Mouse (Mus musculus): ENCODE results near the gene Rbfox1. TPM values are rescaled to one million over a fixed set of nuclear protein-coding genes. Genes with fewer than 3 reads are reported as not detected.

The Rbfox1 gene
- total and polyA plus RNA-seq, 3 experiments, result 31.6 to 58.1 (median 52.9) TPM

DNA sequence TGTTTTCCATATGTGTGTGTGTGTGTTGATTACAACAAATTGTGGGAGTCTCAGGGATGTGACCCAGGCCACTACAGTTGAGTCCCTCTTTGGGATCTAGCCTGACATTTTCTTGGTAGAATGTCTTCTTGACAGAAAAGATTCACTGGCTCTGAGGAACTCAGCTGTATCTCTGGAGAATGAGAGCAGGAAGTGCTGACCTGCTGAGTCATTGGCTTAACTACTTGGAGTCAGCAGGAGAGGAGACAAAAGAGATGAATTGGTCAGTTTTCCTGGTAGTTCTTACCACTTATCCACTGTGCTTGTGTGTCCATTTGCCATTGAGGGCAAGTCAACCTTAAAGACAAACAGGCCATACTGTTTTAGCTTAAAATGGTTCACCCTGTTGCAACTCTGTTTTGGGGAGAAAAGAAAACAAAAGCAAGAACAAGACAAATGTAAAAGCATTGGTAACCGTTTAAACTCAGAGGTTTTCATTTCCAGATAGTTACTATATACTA lies 1561.7 kb downstream of the Rbfox1 start:
- Histone ChIP-seq H3K79me2 (replicated peaks; ENCODE audit: control insufficient read depth, insufficient read depth, low read length) (no peaks in the 10 kb centered on the region), H3K27ac (no peak overlapping the region), H3K4me3 (no peak overlapping the region), H3K27me3 (ENCODE audit: control insufficient read depth, insufficient read depth, low read length) (no peaks in the 10 kb centered on the region), H3K36me3 (ENCODE audit: control insufficient read depth, insufficient read depth, low read length) (no peaks in the 10 kb centered on the region), H3K4me1 (ENCODE audit: control insufficient read depth, insufficient read depth, low read length) (no peaks in the 10 kb centered on the region), H3K9ac (ENCODE audit: low read depth, low read length) (no peak overlapping the region)
- 86% methylated on average over 1 of the region's 1 CpGs for WGBS
- peak in 1 of 2 experiments; percentile 9 for DNase-seq
- intact Hi-C loops (cut with DNase I), result no loop called here
- TF ChIP-seq POLR2A (IDR thresholded peaks at IDR 0.05; ENCODE audit: insufficient read depth, low read depth, low read length), result no peak
- TF ChIP-seq CTCF (IDR thresholded peaks at IDR 0.05), result no peak
- TF ChIP-seq EP300 (IDR thresholded peaks at IDR 0.05; ENCODE audit: insufficient read depth, low read depth, low read length), result no peak

DNA sequence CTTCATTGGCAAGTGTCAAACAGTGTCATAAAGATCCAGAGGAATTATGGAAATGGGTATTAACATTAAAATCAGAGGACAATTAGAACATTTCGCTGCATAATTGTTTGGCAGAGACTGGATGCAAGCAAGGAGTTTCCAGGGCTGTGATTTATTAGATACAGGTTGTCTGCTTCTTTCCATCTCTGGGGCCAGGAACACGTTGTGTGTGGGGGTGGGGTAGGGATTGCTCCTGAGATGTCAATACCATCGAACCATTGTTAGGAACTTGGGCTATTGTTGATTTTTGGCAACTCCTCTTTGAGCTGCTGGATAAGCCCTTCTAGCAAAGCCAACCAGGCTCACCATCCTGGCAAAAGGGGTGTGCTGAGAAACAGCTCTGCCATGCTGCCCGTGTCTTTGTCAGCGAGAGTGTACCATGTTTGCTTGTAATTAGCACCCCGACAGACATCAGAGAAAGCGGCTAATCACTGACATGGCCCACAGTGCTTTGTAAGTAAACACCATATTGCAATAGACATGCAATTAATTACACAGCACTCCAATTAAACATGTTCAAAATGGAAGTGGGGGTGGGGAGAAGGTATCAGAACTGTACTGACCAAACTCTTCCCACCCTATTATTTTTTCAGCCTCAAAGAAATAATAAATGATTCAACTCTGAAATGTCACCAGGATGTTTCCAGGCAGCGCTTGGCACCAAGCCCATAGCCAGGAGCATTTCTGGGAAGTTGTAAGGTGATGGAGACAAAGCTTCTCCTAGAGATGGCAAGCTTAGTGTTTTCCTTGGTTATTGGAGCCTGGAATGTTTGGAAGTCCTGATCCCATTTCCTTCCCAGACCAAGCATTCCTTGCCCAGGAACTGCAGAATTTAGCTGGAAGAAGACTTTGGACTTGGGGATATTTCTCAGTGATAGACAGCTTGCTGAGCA lies 1562.8 kb downstream of the Rbfox1 start:
- no peak overlapping the region for H3K9ac ChIP-seq (ENCODE audit: low read depth, low read length)
- no peak overlapping the region for H3K27ac ChIP-seq
- H3K4me1 ChIP-seq (ENCODE audit: control insufficient read depth, insufficient read depth, low read length), result no peaks in the 10 kb centered on the region
- TF ChIP-seq CTCF (IDR thresholded peaks at IDR 0.05) (no peak), POLR2A (IDR thresholded peaks at IDR 0.05; ENCODE audit: insufficient read depth, low read depth, low read length) (no peak), EP300 (IDR thresholded peaks at IDR 0.05; ENCODE audit: insufficient read depth, low read depth, low read length) (no peak)
- H3K4me3 ChIP-seq, result no peak overlapping the region
- no peaks in the 10 kb centered on the region for H3K79me2 ChIP-seq (replicated peaks; ENCODE audit: control insufficient read depth, insufficient read depth, low read length)
- WGBS, result 71% methylated on average over 8 of the region's 8 CpGs
- intact Hi-C loops (cut with DNase I), result no loop called here
- no peaks in the 10 kb centered on the region for H3K27me3 ChIP-seq (ENCODE audit: control insufficient read depth, insufficient read depth, low read length)
- DNase-seq, result peak in 1 of 2 experiments; percentile 8
- H3K36me3 ChIP-seq (ENCODE audit: control insufficient read depth, insufficient read depth, low read length), result no peaks in the 10 kb centered on the region

DNA sequence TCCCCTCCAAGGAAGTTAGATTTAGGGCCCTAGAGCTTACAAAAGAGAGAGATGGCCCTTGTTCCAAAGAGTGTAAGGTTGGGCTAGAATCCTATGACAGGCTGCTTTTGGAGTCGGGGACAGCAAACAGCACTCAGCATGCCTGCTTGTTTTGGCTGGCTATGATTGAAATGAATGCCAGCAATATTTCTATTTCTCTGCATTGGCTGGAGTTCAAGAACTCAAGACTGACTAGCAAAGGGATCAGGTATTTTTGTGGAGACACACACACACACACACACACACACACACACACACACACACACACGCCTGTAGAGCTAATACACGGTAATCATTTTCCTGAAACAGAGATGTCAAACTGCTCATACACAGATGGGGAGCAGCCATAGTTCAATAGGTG lies 1566.0 kb downstream of the Rbfox1 start:
- intact Hi-C loops (cut with DNase I), result no loop called here
- WGBS, result 55% methylated on average over 3 of the region's 3 CpGs
- Histone ChIP-seq H3K27me3 (ENCODE audit: control insufficient read depth, insufficient read depth, low read length) (no peaks in the 10 kb centered on the region), H3K4me1 (ENCODE audit: control insufficient read depth, insufficient read depth, low read length) (no peaks in the 10 kb centered on the region), H3K27ac (no peak overlapping the region), H3K4me3 (no peak overlapping the region), H3K36me3 (ENCODE audit: control insufficient read depth, insufficient read depth, low read length) (no peaks in the 10 kb centered on the region), H3K9ac (ENCODE audit: low read depth, low read length) (no peak overlapping the region), H3K79me2 (replicated peaks; ENCODE audit: control insufficient read depth, insufficient read depth, low read length) (no peaks in the 10 kb centered on the region)
- TF ChIP-seq POLR2A (IDR thresholded peaks at IDR 0.05; ENCODE audit: insufficient read depth, low read depth, low read length) (no peak), EP300 (IDR thresholded peaks at IDR 0.05; ENCODE audit: insufficient read depth, low read depth, low read length) (no peak)
- DNase-seq, result no peak

DNA sequence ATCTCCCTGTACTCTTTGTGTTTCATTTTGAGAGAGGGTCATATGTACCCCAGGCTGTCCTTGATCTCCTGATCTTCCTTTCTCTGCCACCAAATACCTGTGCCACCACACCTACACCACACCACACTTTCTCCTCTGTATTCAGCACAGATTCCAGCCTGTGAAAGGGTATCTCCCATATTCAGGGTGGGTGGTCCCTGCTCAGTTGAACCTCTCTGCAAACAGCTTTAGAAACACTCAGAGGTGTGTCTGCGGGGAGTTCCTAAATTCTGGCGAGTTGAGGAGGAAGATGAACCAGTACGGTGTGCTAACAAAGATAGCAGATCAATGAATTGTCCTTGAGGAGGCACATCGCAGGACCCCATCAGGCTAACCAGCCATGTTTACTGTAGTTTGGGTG lies 1572.4 kb downstream of the Rbfox1 start:
- H3K4me3 ChIP-seq, result no peak overlapping the region
- H3K27me3 ChIP-seq (ENCODE audit: control insufficient read depth, insufficient read depth, low read length), result no peaks in the 10 kb centered on the region
- H3K36me3 ChIP-seq (ENCODE audit: control insufficient read depth, insufficient read depth, low read length), result no peaks in the 10 kb centered on the region
- H3K9ac ChIP-seq (ENCODE audit: low read depth, low read length), result no peak overlapping the region
- intact Hi-C loops (cut with DNase I), result no loop called here
- DNase-seq, result no peak
- no peaks in the 10 kb centered on the region for H3K79me2 ChIP-seq (replicated peaks; ENCODE audit: control insufficient read depth, insufficient read depth, low read length)
- H3K4me1 ChIP-seq (ENCODE audit: control insufficient read depth, insufficient read depth, low read length), result no peaks in the 10 kb centered on the region
- H3K27ac ChIP-seq, result no peak overlapping the region
- TF ChIP-seq CTCF (IDR thresholded peaks at IDR 0.05) (no peak), POLR2A (IDR thresholded peaks at IDR 0.05; ENCODE audit: insufficient read depth, low read depth, low read length) (no peak), EP300 (IDR thresholded peaks at IDR 0.05; ENCODE audit: insufficient read depth, low read depth, low read length) (no peak)
- 83% methylated on average over 4 of the region's 4 CpGs for WGBS
